Mouse (Mus musculus) thymus, postnatal 4 days (tissue): ENCODE measurements at regions not wholly inside any gene's neighbourhood (a gene's known extent, or its start where the extent isn't known, plus 50 kb on each side); places are given as distances from the start of the nearest gene placed in this dataset.

ENCODE experiments used
- DNase-seq: peaks from one replicate; pipeline ENCODE4 v3.0.0; 2021

GRCm38 (mm10) chr13:53548396-53548795 is 75.5 kb upstream of the Msx2 start:
- DNase-seq = no peak

GRCm38 (mm10) chr13:53543291-53543690 is 70.4 kb upstream of the Msx2 start:
- no peak for DNase-seq

GRCm38 (mm10) chr13:53539797-53540196 is 66.9 kb upstream of the Msx2 start:
- DNase-seq = no peak

GRCm38 (mm10) chr13:53537937-53538336 is 65.1 kb upstream of the Msx2 start:
- no peak for DNase-seq

GRCm38 (mm10) chr13:53535781-53536425 is 63.0 kb upstream of the Msx2 start:
- DNase-seq = no peak

- no peak for DNase-seq
Observed at GRCm38 (mm10) chr13:53533738-53534137, 60.9 kb upstream of the Msx2 start.

- no peak for DNase-seq
Observed at GRCm38 (mm10) chr13:53526880-53527279, 54.0 kb upstream of the Msx2 start.

- DNase-seq = no peak
Observed at GRCm38 (mm10) chr13:53522807-53523206, 49.9 kb upstream of the Msx2 start.
